ENCODE assay signal across 11 mouse cellular contexts in the genomic region with DNA sequence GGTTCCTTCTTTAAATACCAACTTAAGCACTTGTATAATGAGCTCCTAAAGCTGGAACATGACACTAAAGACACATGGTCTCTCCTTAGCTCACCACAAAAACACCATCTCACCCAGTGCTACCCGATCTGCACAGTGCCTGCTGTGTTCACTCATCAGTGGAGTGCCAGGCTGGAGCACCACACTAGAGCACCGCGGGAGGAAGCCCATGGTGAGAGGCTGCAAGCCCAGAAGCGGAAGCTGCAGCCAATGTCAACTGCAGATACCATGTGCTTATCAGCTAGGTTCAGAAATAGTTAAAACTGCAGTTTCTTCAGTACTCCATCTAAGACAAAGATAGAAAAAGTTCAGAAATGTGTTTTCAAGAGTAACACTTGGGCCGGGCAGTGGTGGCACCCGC. TPM values are rescaled to one million over a fixed set of nuclear protein-coding genes. Genes with fewer than 3 reads are reported as not detected.
DNase-seq lines count a peak whose midpoint lies in the region; ATAC-seq and TF ChIP-seq lines count a peak whose summit lies in the region.
"Had no signal": no experiment of that assay in that cellular context is flagged by ENCODE, and none has a peak within 500 bp of the region (broad histone marks: within the 10 kb centered on the region; RNA-seq: fewer than 3 reads in every experiment).

No protein-coding gene starts in this region.

- no peak overlapping the region for H3K4me3 ChIP-seq in kidney, postnatal 0 days (replicated peaks; ENCODE audit: low read depth, low read length)
- no peak overlapping the region for H3K4me3 ChIP-seq in liver, embryonic 11.5 days (ENCODE audit: low read depth, low read length)
- no peak overlapping the region for H3K4me3 ChIP-seq in myocyte

- no peak for ATAC-seq in kidney, postnatal 0 days (replicated peaks; ENCODE audit: low FRiP score, low read depth)
- peak; percentile 91 for ATAC-seq in liver, embryonic 11.5 days (replicated peaks; ENCODE audit: low FRiP score)

- H3K79me2 ChIP-seq in myocyte (ENCODE audit: control insufficient read depth, insufficient read depth): no peaks in the 10 kb centered on the region

- no peak for TF ChIP-seq CTCF in kidney, postnatal 0 days (IDR thresholded peaks at IDR 0.05; ENCODE audit: low read depth)

- H3K36me3 ChIP-seq in kidney, postnatal 0 days (ENCODE audit: insufficient read depth, low read length): no peaks in the 10 kb centered on the region
- H3K36me3 ChIP-seq in liver, embryonic 11.5 days (ENCODE audit: control insufficient read depth, insufficient read depth, low read length): no peaks in the 10 kb centered on the region
- no peaks in the 10 kb centered on the region for H3K36me3 ChIP-seq in myocyte (ENCODE audit: control insufficient read depth, insufficient read depth)

- peak; percentile 44 for DNase-seq in kidney, postnatal 0 days (ENCODE audit: low spot score)
- DNase-seq in kidney, postnatal 25 days: no peak
- DNase-seq in brain, adult 2 months (ENCODE audit: low read depth, low spot score): peak; percentile 46
- DNase-seq in liver, embryonic 11.5 days (ENCODE audit: low spot score): peak; percentile 64
- no peak for DNase-seq in cerebellum, postnatal 36 days
- no peak for DNase-seq in right cerebral cortex, adult 2 months (ENCODE audit: low spot score in 2 of 2)
- DNase-seq: kidney, postnatal 14 days; lung, postnatal 4 days had no signal

- H3K27ac ChIP-seq in kidney, postnatal 0 days: no peak overlapping the region
- H3K27ac ChIP-seq in liver, embryonic 11.5 days (ENCODE audit: low read depth, low read length): peak overlapping the region; percentile 4; the same call in 1 of the 2 replicates
- H3K27ac ChIP-seq: hindbrain, embryonic 14.5 days had no signal

- 69% methylated on average over 6 of the region's 6 CpGs for WGBS in kidney, postnatal 0 days
- WGBS in liver, embryonic 11.5 days: 32% methylated on average over 6 of the region's 6 CpGs

- no peak for TF ChIP-seq POLR2A in myocyte (IDR thresholded peaks at IDR 0.05; ENCODE audit: insufficient read length, low read depth)

- no peaks in the 10 kb centered on the region for H3K4me1 ChIP-seq in kidney, postnatal 0 days (replicated peaks; ENCODE audit: insufficient read depth, low read length)
- peaks cover 34% of the 10 kb centered on the region for H3K4me1 ChIP-seq in liver, embryonic 11.5 days (replicated peaks; ENCODE audit: control insufficient read depth, insufficient read depth, low read length)

- H3K4me2 ChIP-seq in kidney, postnatal 0 days (ENCODE audit: low read length): no peak overlapping the region
- 0 out of 2 replicates have a peak overlapping the region, but pooled peaks have one; percentile 23 for H3K4me2 ChIP-seq in liver, embryonic 11.5 days
- peak overlapping the region; percentile 13 for H3K4me2 ChIP-seq in myocyte (ENCODE audit: low read depth)
- H3K4me2 ChIP-seq: heart, embryonic 11.5 days; hindbrain, embryonic 14.5 days had no signal

- H3ac ChIP-seq in myocyte (ENCODE audit: control insufficient read depth, insufficient read length): no peak overlapping the region

- no peak overlapping the region for H3K9ac ChIP-seq in kidney, postnatal 0 days (ENCODE audit: low read depth, low read length)
- H3K9ac ChIP-seq in liver, embryonic 11.5 days (ENCODE audit: low read depth, low read length): no peak overlapping the region
- H3K9ac ChIP-seq: hindbrain, embryonic 14.5 days had no signal

- no peaks in the 10 kb centered on the region for H3K9me3 ChIP-seq in kidney, postnatal 0 days (replicated peaks; ENCODE audit: low read length)
- no peaks in the 10 kb centered on the region for H3K9me3 ChIP-seq in liver, embryonic 11.5 days (ENCODE audit: control insufficient read depth, low read length)

- no peaks in the 10 kb centered on the region for H3K27me3 ChIP-seq in kidney, postnatal 0 days (ENCODE audit: insufficient read depth, low read length)
- H3K27me3 ChIP-seq in liver, embryonic 11.5 days (replicated peaks; ENCODE audit: control insufficient read depth, insufficient read depth, low read length): no peaks in the 10 kb centered on the region
- H3K27me3 ChIP-seq in myocyte (ENCODE audit: control insufficient read depth, insufficient read depth, insufficient read length): no peaks in the 10 kb centered on the region

TF ChIP-seq in myocyte, 11 proteins besides CTCF, POLR2A, EP300 and RAD21:
- TF ChIP-seq REST (IDR thresholded peaks at IDR 0.05; ENCODE audit: insufficient read depth, insufficient read length) (no peak), MYOD1 (IDR thresholded peaks at IDR 0.05; ENCODE audit: control insufficient read depth in 1 of 3, insufficient read length in 2 of 3, low read depth in 2 of 3) (peak in 2 of 3 experiments; percentile 46 to 51)
TF ChIP-seq in myocyte: peak in this region for 1.

RNA-seq across cellular contexts. Expression of a gene that starts 14.9 kb away (rescaled TPM):
- polyA plus RNA-seq in kidney, postnatal 0 days (2015; fragmentation: Nextera tagmentation; extraction: Ambion mirVana): 8.4 and 9.0 TPM in 2 replicates
- polyA plus RNA-seq in liver, embryonic 11.5 days (2014; fragmentation: Nextera tagmentation; extraction: Ambion mirVana): 13.4 and 15.9 TPM in 2 replicates
- 7.0 TPM for polyA plus RNA-seq in myocyte (2012; fragmentation: generic; extraction: Trizol)

Comparison
In these comparisons a context has a peak if more than half of its experiments do, and no peak if none do; other contexts are left out.
1. DNase-seq: peak in kidney, postnatal 0 days (single experiment), brain, adult 2 months (single experiment) and liver, embryonic 11.5 days (single experiment); none in kidney, postnatal 25 days (0 of 2), cerebellum, postnatal 36 days (0 of 2) and right cerebral cortex, adult 2 months (0 of 2).